Mouse (Mus musculus) brain, embryonic 14.5 days (tissue): ENCODE results near the gene Pkp1. TPM values are rescaled to one million over a fixed set of nuclear protein-coding genes. Genes with fewer than 3 reads are reported as not detected.

ENCODE experiments used
- DNase-seq: peaks from one replicate; pipeline ENCODE4 v3.0.0-alpha.2; 2011; ENCODE audit warnings: low read depth
- CTCF ChIP-seq: fragments of 200-500 bp; IDR thresholded peaks from 2 replicates; pipeline ENCODE4 v1.5.1; 2012; ENCODE audit warnings: inconsistent platforms, mild to moderate bottlenecking, moderate library complexity, borderline replicate concordance; ENCODE audit not compliant: insufficient read depth, insufficient read length; ENCODE audit errors: extremely low read depth
- POLR2A ChIP-seq: fragments of 200-500 bp; IDR thresholded peaks from 2 replicates; pipeline ENCODE4 v1.6.1; 2012; ENCODE audit warnings: mild to moderate bottlenecking, inconsistent platforms, borderline replicate concordance; ENCODE audit not compliant: poor library complexity, insufficient read depth, insufficient read length, severe bottlenecking; ENCODE audit errors: extremely low read depth
- polyA plus RNA-seq: library from polyadenylated mRNA; depleted of rRNA; stranded (reverse); fragments of >200 nt; gene quantifications from 2 replicates; pipeline ENCODE4 v1.2.3, GENCODE M21; 2012; rRNA removed

Pkp1 gene
- polyA plus RNA-seq, 1 experiment, result 1.8 TPM

DNA sequence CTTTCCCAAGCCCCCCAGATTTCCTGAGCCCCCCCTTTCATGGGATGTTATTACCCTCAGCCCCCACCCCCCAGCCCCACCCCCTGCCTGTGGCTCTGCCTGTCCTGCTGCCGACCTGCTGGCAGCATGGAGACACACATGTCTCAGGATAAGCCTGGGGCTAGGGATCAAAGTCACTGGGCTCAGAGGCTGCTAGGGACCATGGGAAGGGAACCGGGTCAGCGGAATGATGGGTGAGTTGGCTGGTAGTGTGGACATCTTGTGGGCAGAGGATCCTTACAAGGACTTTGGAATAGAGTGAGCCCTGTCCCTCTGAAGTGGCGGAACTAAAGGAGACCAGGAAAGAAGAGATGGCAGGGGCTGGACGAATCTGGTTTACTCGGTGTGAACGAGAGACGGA lies 84.0 kb downstream of the Pkp1 start:
- no peak for DNase-seq
- TF ChIP-seq POLR2A (no peak), CTCF (no peak)

GRCm38 (mm10) chr1:135834206-135834859 lies 84.7 kb downstream of the Pkp1 start:
- no peak for DNase-seq
- TF ChIP-seq CTCF (no peak), POLR2A (no peak)

DNA sequence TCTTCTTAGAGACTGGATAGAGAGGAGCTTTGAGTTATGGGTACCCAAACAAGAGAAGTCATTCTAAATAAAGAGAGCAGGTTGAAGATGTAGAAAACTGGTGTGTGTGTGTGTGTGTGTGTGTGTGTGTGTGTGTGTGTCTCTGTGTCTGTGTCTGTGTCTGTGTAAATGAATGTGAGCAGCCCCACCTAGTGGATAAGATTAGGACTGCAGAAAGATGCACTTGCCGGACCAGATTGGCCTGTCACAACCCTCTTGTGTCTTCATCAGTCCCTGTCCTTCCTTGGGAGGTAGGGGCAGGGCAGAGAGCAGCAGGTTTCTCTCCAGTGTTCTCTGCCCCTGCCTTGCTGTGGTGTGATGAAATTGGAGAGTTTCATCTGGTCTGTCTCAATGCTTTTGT lies 90.1 kb downstream of the Pkp1 start:
- DNase-seq, result peak; percentile 56
- peak; percentile 55; the same call in 1 of the 2 replicates for TF ChIP-seq CTCF
- TF ChIP-seq POLR2A, result no peak

DNA sequence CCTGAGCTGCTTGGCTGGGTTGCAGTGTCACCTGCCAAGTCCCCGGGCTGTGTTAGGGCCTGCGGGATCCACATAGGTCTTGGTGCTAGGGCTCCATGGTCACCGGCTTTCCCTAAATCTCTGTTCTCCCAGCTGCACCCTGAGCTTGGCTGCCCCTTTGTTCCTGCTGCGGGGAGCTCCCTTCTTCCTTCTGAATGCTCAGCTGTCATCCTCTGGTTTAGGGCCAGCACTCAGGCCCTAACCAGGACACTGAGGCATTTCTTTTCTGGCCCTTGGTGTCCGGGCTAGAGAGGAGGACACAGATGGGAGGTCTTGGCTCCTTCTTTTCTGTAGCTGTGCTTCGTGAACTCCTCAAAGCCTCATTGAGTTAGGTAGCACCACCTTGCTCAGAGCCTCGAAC lies 97.2 kb downstream of the Pkp1 start:
- TF ChIP-seq CTCF (no peak), POLR2A (no peak)
- no peak for DNase-seq

Other genes with a start within 250 kb of the Pkp1 start
- gene Csrp1, start 199.1 kb downstream of the Pkp1 start, polyA plus RNA-seq, result 28.4 and 29.1 TPM in 2 replicates
- gene Phlda3, start 153.1 kb downstream of the Pkp1 start, polyA plus RNA-seq, result 18.6 and 20.1 TPM in 2 replicates
- 2.6 and 3.1 TPM in 2 replicates for gene Tnni1, start 139.8 kb downstream of the Pkp1 start, polyA plus RNA-seq
- gene Lad1, start 100.6 kb downstream of the Pkp1 start, polyA plus RNA-seq, result 0.81 and 0.93 TPM in 2 replicates
- gene Tnnt2, start 82.9 kb downstream of the Pkp1 start, polyA plus RNA-seq, result 0.71 and 1.0 TPM in 2 replicates
- gene Igfn1, start 87.1 kb upstream of the Pkp1 start, polyA plus RNA-seq, result 0.04 and 0.11 TPM in 2 replicates
- gene Tmem9, start 88.9 kb upstream of the Pkp1 start, polyA plus RNA-seq, result 132 and 152 TPM in 2 replicates
- 0.15 and 0.30 TPM in 2 replicates for gene Ascl5, start 131.6 kb upstream of the Pkp1 start, polyA plus RNA-seq
- gene Cacna1s, start 133.5 kb upstream of the Pkp1 start, polyA plus RNA-seq, result 0.40 and 0.74 TPM in 2 replicates
- 140 and 182 TPM in 2 replicates for gene Kif21b, start 212.2 kb upstream of the Pkp1 start, polyA plus RNA-seq